ENCODE assay signal across 14 mouse cellular contexts in genomic region chr5:103395683-103396082, GRCm38 (mm10). TPM values are rescaled to one million over a fixed set of nuclear protein-coding genes. Genes with fewer than 3 reads are reported as not detected.
"Had no signal": no experiment of that assay in that cellular context is flagged by ENCODE, and none has a peak within 500 bp of the region (broad histone marks: within the 10 kb centered on the region; RNA-seq: fewer than 3 reads in every experiment).

No protein-coding gene starts in this region.

- H3K27me3 ChIP-seq: intestine, embryonic 15.5 days; midbrain, embryonic 12.5 days; midbrain, embryonic 15.5 days had no signal

- DNase-seq: kidney, adult 18-20 months; kidney, postnatal 10 days; kidney, postnatal 36 days; layer of hippocampus, postnatal 36 days; liver, embryonic 13.5 days; lung, embryonic 14.5 days; thymus, adult 18-20 months; thymus, postnatal 36 days had no signal

- H3K9me3 ChIP-seq: intestine, embryonic 15.5 days; liver, embryonic 13.5 days; midbrain, embryonic 12.5 days; midbrain, embryonic 15.5 days had no signal

- H3K36me3 ChIP-seq: intestine, embryonic 15.5 days; liver, embryonic 13.5 days; midbrain, embryonic 12.5 days; midbrain, embryonic 15.5 days had no signal

- H3K4me2 ChIP-seq: intestine, embryonic 15.5 days; liver, embryonic 13.5 days; lung, embryonic 14.5 days; midbrain, embryonic 12.5 days; midbrain, embryonic 15.5 days had no signal

- H3K27ac ChIP-seq: intestine, embryonic 15.5 days; left cerebral cortex, adult 2 months; liver, embryonic 13.5 days; macrophage; midbrain, embryonic 12.5 days; midbrain, embryonic 15.5 days had no signal

- H3K4me3 ChIP-seq: intestine, embryonic 15.5 days; left cerebral cortex, adult 2 months; liver, embryonic 13.5 days; midbrain, embryonic 12.5 days; midbrain, embryonic 15.5 days had no signal

- H3K4me1 ChIP-seq: intestine, embryonic 15.5 days; liver, embryonic 13.5 days had no signal

- ATAC-seq: intestine, embryonic 15.5 days; lung, postnatal 0 days; midbrain, embryonic 15.5 days had no signal

- H3K9ac ChIP-seq: intestine, embryonic 15.5 days; liver, embryonic 13.5 days; lung, embryonic 14.5 days; midbrain, embryonic 12.5 days; midbrain, embryonic 15.5 days had no signal

RNA-seq across cellular contexts. Expression of gene Ptpn13, which starts 29.3 kb away (rescaled TPM):
- polyA plus RNA-seq: macrophage had no signal
